Mouse (Mus musculus): ENCODE data around the gene Entpd3.

Entpd3 gene

DNA sequence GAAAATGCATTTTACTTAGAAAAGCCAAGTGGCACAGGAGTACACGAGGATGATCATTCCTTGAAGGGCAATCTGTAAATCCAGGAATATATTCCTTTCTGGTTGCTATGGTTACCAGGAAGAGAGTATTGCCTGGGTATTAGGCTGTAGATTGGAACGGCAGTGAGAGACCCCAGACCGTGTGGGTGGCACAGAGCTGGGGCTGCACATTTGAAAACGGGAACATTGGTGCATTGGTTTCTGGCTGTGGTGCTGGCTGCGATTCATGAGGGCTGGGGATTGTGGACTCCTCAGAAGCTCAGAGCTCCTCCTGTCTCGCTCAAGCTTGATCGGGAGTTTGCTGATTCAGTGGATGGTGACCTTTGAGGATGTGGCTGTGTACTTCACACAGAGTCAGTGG lies 40.2 kb downstream of the Entpd3 start:
- DNase-seq (ENCODE audit: low read depth, low spot score): no peak

DNA sequence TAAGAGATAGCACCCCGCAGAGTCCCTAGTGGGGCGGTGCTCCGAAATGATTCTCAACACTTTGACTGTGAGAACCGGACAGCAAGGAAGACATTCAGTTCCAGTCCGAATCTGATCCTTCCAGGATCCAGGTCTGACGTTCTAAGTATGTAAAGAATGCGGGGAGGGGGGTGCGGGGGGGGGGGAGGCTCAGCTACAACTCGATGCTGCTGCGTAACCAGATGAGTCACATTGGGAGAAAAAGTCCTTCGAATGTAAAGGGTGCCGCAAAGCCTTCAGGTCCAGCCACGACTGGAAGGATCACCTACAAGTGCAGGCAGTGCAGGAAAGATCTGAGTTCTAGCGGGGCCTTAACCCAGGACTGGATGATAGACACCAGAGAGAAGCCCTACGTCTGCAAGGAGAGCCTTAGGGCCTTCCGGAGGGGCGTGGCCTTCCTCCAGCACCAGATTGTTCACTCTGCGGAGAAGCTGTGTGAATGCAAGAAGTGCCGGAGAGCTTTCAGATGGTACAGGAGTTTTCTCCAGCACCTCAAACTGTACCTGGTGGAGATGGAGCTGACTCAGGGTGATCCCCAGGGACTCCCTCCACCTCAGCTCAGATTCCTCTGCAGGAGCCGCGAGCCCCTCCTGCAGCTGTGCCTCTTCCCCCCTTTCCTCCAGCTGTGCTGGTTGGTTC lies 42.5 kb downstream of the Entpd3 start:
- DNase-seq (ENCODE audit: low read depth, low spot score): peak; percentile 37

GRCm38 (mm10) chr9:120582619-120583308 lies 43.1 kb downstream of the Entpd3 start:
- DNase-seq (ENCODE audit: low read depth, low spot score): peak; percentile 86

DNA sequence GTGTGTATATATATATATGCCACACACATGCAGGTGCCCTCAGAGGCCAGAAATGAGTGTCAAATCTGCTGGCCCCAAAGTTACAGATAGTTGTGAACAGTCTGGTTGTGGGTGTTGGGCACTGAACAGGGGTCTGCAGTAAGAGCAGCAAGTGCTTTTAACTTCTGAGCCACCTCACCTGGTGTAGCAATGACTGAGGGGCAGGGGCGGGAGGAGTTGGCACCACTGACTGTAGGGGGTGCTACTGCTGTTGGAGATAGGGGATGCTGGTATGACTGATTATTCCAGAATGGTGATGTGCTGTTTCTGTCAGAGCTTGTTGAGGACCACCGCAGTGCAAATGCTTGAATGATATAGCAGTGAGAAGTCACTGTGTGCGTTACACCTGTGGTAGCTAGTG lies 43.7 kb downstream of the Entpd3 start:
- no peak for DNase-seq (ENCODE audit: low read depth, low spot score)

DNA sequence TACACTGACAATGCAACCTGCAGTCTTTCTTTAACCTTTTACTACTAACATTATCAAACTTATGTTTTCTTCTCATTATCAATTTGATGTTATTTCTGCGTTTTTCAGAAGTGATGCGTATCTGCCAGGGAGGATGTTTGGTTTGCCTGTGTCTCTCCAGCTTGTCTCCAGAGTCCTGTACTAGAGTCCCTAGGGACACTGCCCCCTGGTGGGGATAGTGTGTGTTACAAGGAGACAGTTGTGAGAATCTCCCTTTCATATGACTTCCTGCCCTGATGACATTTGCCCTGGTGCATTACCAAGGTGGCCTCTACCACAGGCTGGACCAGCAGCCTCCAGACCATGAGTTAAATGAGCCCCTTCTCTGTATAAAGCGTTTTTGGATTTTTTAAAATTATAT lies 46.9 kb downstream of the Entpd3 start:
- peak; percentile 62 for DNase-seq (ENCODE audit: low read depth, low spot score)

- DNase-seq (ENCODE audit: low read depth, low spot score): peak; percentile 52
These were observed 51.9 kb downstream of the Entpd3 start for GRCm38 (mm10) chr9:120591490-120591889.

- no peak for DNase-seq (ENCODE audit: low read depth, low spot score)
These were observed 53.9 kb downstream of the Entpd3 start for GRCm38 (mm10) chr9:120593383-120594101.

GRCm38 (mm10) chr9:120594839-120595238 lies 55.2 kb downstream of the Entpd3 start:
- no peak for DNase-seq (ENCODE audit: low read depth, low spot score)

DNA sequence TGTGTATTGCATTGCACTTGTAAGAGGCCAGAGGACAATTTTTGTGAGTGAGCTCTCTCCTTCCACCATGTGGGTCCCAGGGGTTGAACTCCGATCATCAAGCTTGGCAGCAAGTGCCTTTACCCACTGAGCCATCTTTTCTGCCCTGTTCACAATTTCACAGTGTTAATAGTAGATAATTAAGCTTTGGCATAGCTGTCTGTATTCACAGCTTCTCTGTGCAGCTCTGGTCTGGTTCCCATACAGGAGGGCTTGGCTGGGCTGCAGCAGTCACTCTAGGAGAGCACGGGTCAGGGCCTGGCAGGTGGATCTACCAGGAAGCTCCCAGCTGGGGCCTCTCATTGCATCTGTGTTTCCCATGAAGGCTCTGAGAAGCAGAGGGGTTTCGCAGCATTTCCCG lies 55.7 kb downstream of the Entpd3 start:
- DNase-seq (ENCODE audit: low read depth, low spot score): no peak

GRCm38 (mm10) chr9:120601488-120602171 lies 62.0 kb downstream of the Entpd3 start:
- peak; percentile 31 for DNase-seq (ENCODE audit: low read depth, low spot score)

- no peak for DNase-seq (ENCODE audit: low read depth, low spot score)
These were observed 62.7 kb downstream of the Entpd3 start for GRCm38 (mm10) chr9:120602172-120602838.

DNA sequence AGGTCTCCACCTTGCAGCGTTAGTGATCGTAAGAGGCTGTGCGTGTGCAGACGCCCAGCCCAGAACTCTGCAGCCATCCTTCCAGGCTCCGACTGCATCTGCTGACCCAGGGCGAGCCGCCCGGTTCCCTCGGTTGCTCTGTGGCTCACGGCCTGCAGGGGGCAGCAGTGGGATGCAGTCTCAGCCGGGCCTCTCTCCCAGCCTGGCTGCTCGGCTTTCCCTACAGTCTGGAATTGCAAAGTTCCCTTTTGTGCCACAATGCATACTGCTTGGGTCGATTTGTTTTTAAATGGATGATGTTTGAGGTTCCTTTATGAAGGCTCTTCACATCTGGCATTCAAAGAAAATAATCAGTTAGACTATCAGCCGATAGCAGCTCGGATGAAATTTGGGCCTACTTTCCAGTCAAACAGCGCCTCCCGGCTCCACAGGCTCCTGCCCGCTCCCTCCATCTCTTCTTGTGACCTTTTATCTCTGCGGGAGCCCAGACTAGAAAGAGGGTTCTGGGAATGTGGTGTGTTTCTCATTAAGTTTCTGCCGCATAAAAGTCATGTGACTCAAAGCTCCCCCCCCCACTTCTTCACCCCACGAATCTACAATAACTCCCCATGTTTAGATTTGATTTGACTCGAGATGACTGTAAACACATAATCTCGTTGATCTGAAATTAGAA lies 63.4 kb downstream of the Entpd3 start:
- peak; percentile 61 for DNase-seq (ENCODE audit: low read depth, low spot score)

- no peak for DNase-seq (ENCODE audit: low read depth, low spot score)
These were observed 63.9 kb downstream of the Entpd3 start for GRCm38 (mm10) chr9:120603512-120603908.

GRCm38 (mm10) chr9:120603956-120604355 lies 64.3 kb downstream of the Entpd3 start:
- no peak for DNase-seq (ENCODE audit: low read depth, low spot score)

DNA sequence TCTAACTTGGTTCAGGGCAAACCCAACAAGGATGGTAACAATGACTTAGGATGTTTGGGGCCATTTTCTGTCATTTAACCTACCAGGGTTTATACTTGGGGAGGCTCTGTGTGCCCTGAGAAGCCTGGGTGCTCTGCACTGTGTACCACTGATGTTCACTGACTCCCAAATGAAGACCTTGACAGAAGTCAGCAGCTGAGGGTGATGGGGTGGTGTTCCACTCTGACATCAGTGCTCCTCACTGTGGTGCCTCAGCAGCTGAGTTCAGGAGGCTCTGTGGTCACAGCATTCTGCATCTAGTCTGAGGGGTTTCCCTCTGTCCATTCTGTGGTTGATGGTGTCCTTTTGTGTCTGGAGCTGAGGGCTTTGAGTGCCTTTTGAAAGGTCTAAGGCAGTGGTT lies 71.4 kb downstream of the Entpd3 start:
- no peak for DNase-seq (ENCODE audit: low read depth, low spot score)

GRCm38 (mm10) chr9:120614059-120614458 lies 74.4 kb downstream of the Entpd3 start:
- no peak for DNase-seq (ENCODE audit: low read depth, low spot score)
